Mouse (Mus musculus) intestine, postnatal 0 days (tissue): ENCODE measurements around the gene Efcab5. TPM values are rescaled to one million over a fixed set of nuclear protein-coding genes. Genes with fewer than 3 reads are reported as not detected.
A peak's percentile ranks its signal among the peaks of the same experiment; 100 is the strongest.
"Not testable (repeated sequence)": the region's sequence is repeated elsewhere in the genome, so short reads cannot be mapped to it uniquely, and the experiment has no call there.

Source experiments
- ATAC-seq: fragments of 200-750 bp; cut with Nextera tagmentation; 2 replicates; pipeline ENCODE4 v1.8.0; 2017; ENCODE audit warnings: mild to moderate bottlenecking, moderate TSS enrichment, moderate library complexity
- H3K27ac ChIP-seq: fragments of 300-500 bp; sonication (generic); 2 replicates; pipeline ENCODE4 v1.5.1; 2014; ENCODE audit warnings: mild to moderate bottlenecking, low read depth, low read length, moderate library complexity
- H3K27me3 ChIP-seq: fragments of 300-500 bp; sonication (generic); replicated peaks from 2 replicates; pipeline ENCODE4 v1.6.1; 2014; ENCODE audit warnings: low read length, mixed read lengths; ENCODE audit not compliant: control insufficient read depth, insufficient read depth
- H3K36me3 ChIP-seq: fragments of 300-500 bp; sonication (generic); 2 replicates; pipeline ENCODE4 v1.6.1; 2014; ENCODE audit warnings: mild to moderate bottlenecking, moderate library complexity; ENCODE audit not compliant: control insufficient read depth, insufficient read depth
- H3K4me1 ChIP-seq: fragments of 300-500 bp; sonication (generic); replicated peaks from 2 replicates; pipeline ENCODE4 v1.6.1; 2014; ENCODE audit warnings: antibody characterized with exemption, low read length, mixed read lengths; ENCODE audit not compliant: control insufficient read depth, insufficient read depth
- H3K4me2 ChIP-seq: fragments of 300-500 bp; sonication (generic); replicated peaks from 2 replicates; pipeline ENCODE4 v1.6.1; 2014; ENCODE audit warnings: low read depth, mild to moderate bottlenecking, moderate library complexity
- H3K4me3 ChIP-seq: fragments of 300-500 bp; sonication (generic); 2 replicates; pipeline ENCODE4 v1.5.1; 2014; ENCODE audit warnings: low read depth, low read length
- H3K9ac ChIP-seq: fragments of 300-500 bp; sonication (generic); 2 replicates; pipeline ENCODE4 v1.6.1; 2014; ENCODE audit warnings: mild to moderate bottlenecking, low read depth, low read length
- H3K9me3 ChIP-seq: fragments of 300-500 bp; sonication (generic); 2 replicates; pipeline ENCODE4 v1.6.1; 2016; ENCODE audit warnings: mixed run types; ENCODE audit not compliant: control insufficient read depth
- CTCF ChIP-seq: sonication (generic); IDR thresholded peaks from 2 replicates; pipeline ENCODE4 v1.5.1; 2016; ENCODE audit warnings: low read depth, mild to moderate bottlenecking, control low read depth, antibody characterized with exemption, moderate library complexity
- WGBS: fragments of 180-500 bp; shearing (Covaris S2); extraction: QIAGEN DNeasy Blood & Tissue Kit; methylation state at CpG from one replicate; pipeline ENCODE4 v1.1.7; 2014; 5-methylcytosine and 5-hydroxymethylcytosine counted together
- polyA plus RNA-seq: library from polyadenylated mRNA; unstranded; fragments of >200 nt; fragmentation: Nextera tagmentation; extraction: Ambion mirVana; gene quantifications from 2 replicates; pipeline ENCODE4 v1.2.1, GENCODE M21; 2015

The Efcab5 gene
- polyA plus RNA-seq, 1 experiment from 2014 or later, result 0.46 TPM

- H3K9ac ChIP-seq, result no peak overlapping the region
- H3K4me2 ChIP-seq, result no peak overlapping the region
- no peak for ATAC-seq
- no peak for TF ChIP-seq CTCF
- no peaks in the 10 kb centered on the region for H3K36me3 ChIP-seq
- no peaks in the 10 kb centered on the region for H3K4me1 ChIP-seq
- no peak overlapping the region for H3K27ac ChIP-seq
- no peaks in the 10 kb centered on the region for H3K9me3 ChIP-seq
- no peak overlapping the region for H3K4me3 ChIP-seq
- WGBS, result 84% methylated on average over 6 of the region's 6 CpGs
- H3K27me3 ChIP-seq, result no peaks in the 10 kb centered on the region
Measured at GRCm38 (mm10) chr11:77111141-77111540, 77.6 kb downstream of the Efcab5 start.

DNA sequence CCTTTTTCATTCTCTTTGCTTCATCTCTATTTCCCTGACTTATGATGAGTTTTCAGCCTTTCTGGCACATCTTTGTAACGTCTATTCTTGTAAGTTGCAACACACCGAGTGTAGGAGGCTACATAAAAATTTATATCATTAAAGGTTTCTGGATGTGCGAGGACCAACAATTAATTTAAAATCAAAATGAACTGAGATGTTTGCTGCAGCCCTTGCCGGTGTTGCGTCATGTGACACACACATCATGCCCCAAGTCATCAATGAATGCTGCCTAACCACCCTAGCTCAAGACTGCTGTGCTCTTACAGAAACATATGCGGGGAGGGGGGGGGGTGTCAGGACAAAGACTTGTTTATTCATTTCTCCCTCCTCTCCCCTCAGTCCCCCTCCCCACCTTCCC lies 80.3 kb downstream of the Efcab5 start:
- H3K4me2 ChIP-seq, result no peak overlapping the region
- WGBS, result 90% methylated on average over 6 of the region's 6 CpGs
- H3K27ac ChIP-seq, result no peak overlapping the region
- H3K4me1 ChIP-seq, result no peaks in the 10 kb centered on the region
- H3K36me3 ChIP-seq, result no peaks in the 10 kb centered on the region
- TF ChIP-seq CTCF, result no peak
- no peak overlapping the region for H3K9ac ChIP-seq
- no peaks in the 10 kb centered on the region for H3K9me3 ChIP-seq
- ATAC-seq, result no peak
- H3K4me3 ChIP-seq, result no peak overlapping the region
- H3K27me3 ChIP-seq, result no peaks in the 10 kb centered on the region

DNA sequence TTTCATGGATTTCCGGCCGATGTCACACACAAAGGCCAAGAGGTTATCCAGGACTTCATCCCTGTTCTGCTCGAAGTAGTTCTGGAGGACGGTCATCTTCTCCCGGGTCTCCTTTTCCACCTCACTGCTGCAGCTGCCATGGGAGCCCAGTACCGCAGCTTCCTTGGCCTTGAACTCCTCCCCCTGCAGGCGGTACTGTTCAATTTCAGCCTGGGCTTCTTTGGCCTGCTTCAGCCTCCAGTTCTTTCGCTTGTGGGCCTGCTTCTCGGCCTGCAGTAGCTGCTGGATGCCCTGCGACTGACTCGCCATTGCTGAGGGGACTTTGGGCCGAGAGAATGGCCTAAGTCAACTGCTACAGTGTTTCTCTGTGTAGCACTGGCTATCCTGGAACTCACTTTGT lies 80.9 kb downstream of the Efcab5 start:
- WGBS, result 81% methylated on average over 12 of the region's 12 CpGs
- H3K9ac ChIP-seq, H3K36me3 ChIP-seq, H3K4me1 ChIP-seq, H3K27me3 ChIP-seq, H3K4me2 ChIP-seq, H3K4me3 ChIP-seq, H3K27ac ChIP-seq, H3K9me3 ChIP-seq, ATAC-seq: not testable (repeated sequence)

GRCm38 (mm10) chr11:77106961-77107360 lies 81.8 kb downstream of the Efcab5 start:
- H3K4me3 ChIP-seq, result no peak overlapping the region
- H3K36me3 ChIP-seq, result no peaks in the 10 kb centered on the region
- no peaks in the 10 kb centered on the region for H3K4me1 ChIP-seq
- 93% methylated on average over 6 of the region's 6 CpGs for WGBS
- H3K27ac ChIP-seq, result no peak overlapping the region
- H3K27me3 ChIP-seq, result no peaks in the 10 kb centered on the region
- no peak overlapping the region for H3K9ac ChIP-seq
- H3K4me2 ChIP-seq, result no peak overlapping the region
- no peak for ATAC-seq
- H3K9me3 ChIP-seq, result no peaks in the 10 kb centered on the region
- TF ChIP-seq CTCF, result no peak

DNA sequence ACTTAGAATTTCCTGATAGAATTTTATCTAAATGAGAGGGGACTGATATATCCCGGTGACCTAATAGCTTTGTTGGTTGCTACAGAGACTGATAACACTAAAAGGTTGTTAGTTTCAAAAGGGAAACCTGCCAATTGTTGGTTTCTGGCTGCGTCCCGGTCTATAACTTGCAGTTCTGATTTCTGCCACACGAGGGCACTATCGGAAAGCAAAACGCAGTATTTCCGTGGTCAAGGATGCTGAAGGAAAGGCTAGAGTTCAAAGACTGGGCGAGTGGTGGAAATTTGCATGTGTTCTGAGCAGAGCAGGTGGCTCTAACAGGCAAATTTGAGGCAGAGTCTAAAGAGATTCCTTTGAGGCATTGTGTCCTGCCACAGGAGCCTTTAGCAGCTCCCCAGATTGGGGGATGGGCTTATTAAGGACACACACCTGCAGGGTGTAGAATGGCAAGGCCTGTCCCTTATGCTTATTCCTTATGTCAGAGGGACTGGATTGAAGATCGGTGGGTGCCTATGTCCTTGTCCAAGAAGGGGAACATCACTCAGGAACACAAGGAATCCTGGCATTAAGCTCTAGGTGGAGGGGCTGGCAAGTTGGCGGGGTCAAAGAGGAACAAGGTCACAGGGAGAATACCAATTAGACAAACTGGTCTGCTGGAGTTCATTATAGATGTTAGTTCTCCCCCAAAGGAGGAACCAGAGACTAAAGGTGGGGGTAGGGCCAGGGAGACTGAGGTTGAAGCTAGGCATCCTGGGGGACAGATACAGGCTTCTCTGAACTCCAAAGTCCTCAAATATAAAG lies 88.4 kb downstream of the Efcab5 start:
- Histone ChIP-seq H3K4me2 (0 out of 2 replicates have a peak overlapping the region, but pooled peaks have one; percentile 24), H3K27me3 (no peaks in the 10 kb centered on the region), H3K9me3 (no peaks in the 10 kb centered on the region), H3K36me3 (no peaks in the 10 kb centered on the region), H3K27ac (no peak overlapping the region), H3K4me3 (no peak overlapping the region), H3K9ac (no peak overlapping the region), H3K4me1 (no peaks in the 10 kb centered on the region)
- TF ChIP-seq CTCF, result peak; percentile 95
- ATAC-seq, result 0 out of 2 replicates have a peak, but pooled peaks have one; percentile 17
- WGBS, result 14% methylated on average over 10 of the region's 10 CpGs

GRCm38 (mm10) chr11:77098332-77098972 lies 90.3 kb downstream of the Efcab5 start:
- H3K9me3 ChIP-seq, result no peaks in the 10 kb centered on the region
- no peak for ATAC-seq
- H3K27me3 ChIP-seq, result no peaks in the 10 kb centered on the region
- no peak overlapping the region for H3K27ac ChIP-seq
- H3K4me3 ChIP-seq, result no peak overlapping the region
- no peak for TF ChIP-seq CTCF
- H3K4me2 ChIP-seq, result no peak overlapping the region
- no peak overlapping the region for H3K9ac ChIP-seq
- WGBS, result 53% methylated on average over 19 of the region's 19 CpGs
- H3K4me1 ChIP-seq, result no peaks in the 10 kb centered on the region
- H3K36me3 ChIP-seq, result no peaks in the 10 kb centered on the region
